Mouse (Mus musculus) brain, adult 10 weeks (tissue): ENCODE results near the gene Gm5725. TPM values are rescaled to one million over a fixed set of nuclear protein-coding genes. Genes with fewer than 3 reads are reported as not detected.

Experiments used
- polyA plus RNA-seq: library from polyadenylated mRNA; stranded (reverse); fragments of 350-450 nt; fragmentation: Illumina TruSeq; extraction: RNeasy Lipid Tissue Mini Kit (QIAGEN cat#74804); gene quantifications from one replicate; pipeline ENCODE4 v1.2.3, GENCODE M21; 2015; ENCODE audit warnings: low read depth, low replicate concordance

Gene Gm5725
- polyA plus RNA-seq: not detected

DNA sequence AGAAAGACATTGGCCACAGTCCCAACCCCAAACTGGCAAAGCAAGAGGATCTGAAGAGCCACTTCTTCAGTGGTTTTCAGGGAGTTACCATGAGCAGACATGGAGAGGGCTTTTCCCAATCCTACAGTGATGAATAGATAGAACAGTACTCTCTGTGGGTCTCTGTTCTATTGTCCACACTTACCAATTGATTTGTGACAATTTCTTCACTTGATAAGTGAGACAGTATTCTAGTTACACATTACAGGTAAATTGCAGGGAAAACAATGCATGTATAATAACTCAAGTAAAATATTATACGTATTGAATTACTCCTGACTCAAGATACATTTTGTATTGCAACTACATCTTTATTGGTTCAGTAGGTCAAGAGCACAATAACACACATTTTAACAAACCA, at the start of gene Gm5725:
Gm5725 (minus strand) TSS at position 101 of the 400 bp plus-strand sequence.

GRCm38 (mm10) chr7:21832051-21832450, 12.0 kb downstream of the Gm5725 start, which contains the start of gene Vmn1r135:
Vmn1r135 (plus strand) TSS chr7:21832351.

GRCm38 (mm10) chr7:21796628-21797027, 47.4 kb downstream of the Gm5725 start, which contains the start of gene Gm4177:
Gm4177 (minus strand) TSS chr7:21796728.

Other genes starting within 250 kb of the Gm5725 start
- not detected for gene Vmn1r132, start 230.2 kb downstream of the Gm5725 start, polyA plus RNA-seq
- not detected for gene Gm4175, start 82.8 kb downstream of the Gm5725 start, polyA plus RNA-seq
- not detected for gene Gm4177, start 47.5 kb downstream of the Gm5725 start, polyA plus RNA-seq
- gene Vmn1r135, start 11.9 kb downstream of the Gm5725 start, polyA plus RNA-seq: not detected
- not detected for gene Gm5891, start 77.0 kb upstream of the Gm5725 start, polyA plus RNA-seq
- gene Vmn1r137, start 150.3 kb upstream of the Gm5725 start, polyA plus RNA-seq: not detected
- not detected for gene Vmn1r138, start 184.6 kb upstream of the Gm5725 start, polyA plus RNA-seq
- not detected for gene Gm6176, start 212.0 kb upstream of the Gm5725 start, polyA plus RNA-seq
- not detected for gene Vmn1r139, start 224.8 kb upstream of the Gm5725 start, polyA plus RNA-seq